Mouse (Mus musculus) natural killer cell, adult 2 months (primary cell): ENCODE results near the gene Tmem252.
A peak's percentile ranks its signal among the peaks of the same experiment; 100 is the strongest.
"Not testable (repeated sequence)": the region's sequence is repeated elsewhere in the genome, so short reads cannot be mapped to it uniquely, and the experiment has no call there.

Experiments
- DNase-seq, 2 experiments: peaks; one replicate each; pipeline ENCODE4 v3.0.0; 2022; ENCODE audit warnings: low spot score in 2 of 2

Tmem252 gene

GRCm38 (mm10) chr19:24677242-24677984, 3.6 kb downstream of the Tmem252 start:
- DNase-seq: no peak

DNA sequence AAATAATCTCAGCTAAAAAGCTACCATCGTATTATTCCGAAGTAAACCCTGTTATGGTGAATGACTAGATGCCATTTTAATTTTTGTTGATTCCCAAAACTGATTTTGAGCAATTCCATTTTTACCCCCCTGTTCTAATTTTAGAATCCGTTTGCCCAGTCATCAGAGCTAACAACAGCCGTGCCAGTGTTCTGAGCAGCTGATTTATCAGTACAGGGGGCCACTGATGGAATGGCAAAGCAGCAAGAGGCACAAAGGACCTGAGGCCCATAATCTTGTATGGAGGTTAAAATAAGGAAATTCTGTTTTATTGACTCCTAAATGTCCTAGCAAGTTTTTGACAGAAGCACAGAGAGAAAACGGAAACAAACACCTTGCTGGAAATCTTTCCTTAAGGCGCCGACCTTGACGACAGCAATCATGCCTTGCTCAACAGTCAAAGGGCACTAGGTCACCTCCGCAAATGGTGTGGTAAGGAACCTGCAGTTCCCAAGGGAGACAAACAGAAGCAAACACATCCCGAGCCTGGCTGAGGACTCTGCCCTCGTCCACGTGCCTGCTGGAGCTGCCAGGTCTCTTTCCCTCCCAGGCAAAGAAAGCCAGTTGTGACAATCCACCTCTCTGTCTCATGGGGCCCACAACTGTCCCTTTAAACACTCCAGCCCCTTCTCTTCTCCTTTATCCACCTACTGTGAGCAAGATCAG, 9.4 kb downstream of the Tmem252 start:
- no peak for DNase-seq

GRCm38 (mm10) chr19:24686411-24686810, 12.6 kb downstream of the Tmem252 start:
- no peak for DNase-seq

DNA sequence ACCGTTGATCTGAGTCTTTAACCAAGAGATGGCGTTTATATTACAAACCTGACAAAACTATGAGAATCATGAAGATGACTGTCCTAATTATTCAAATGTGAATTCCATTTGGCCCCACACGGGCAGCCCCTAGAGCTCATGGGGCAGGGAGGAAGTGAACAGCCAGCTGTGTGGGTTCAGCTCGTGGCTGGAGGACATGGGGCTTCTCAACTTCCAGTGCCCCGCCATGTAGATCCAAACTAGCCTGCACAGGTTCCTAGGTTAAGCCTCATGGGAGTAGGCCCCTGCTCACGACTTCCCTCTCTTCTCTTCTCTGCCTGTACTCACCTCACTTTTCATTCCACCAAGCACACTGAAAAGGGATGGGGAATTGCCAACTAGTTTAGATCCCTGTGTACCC, 14.5 kb downstream of the Tmem252 start:
- no peak for DNase-seq

- no peak for DNase-seq
These were observed 15.7 kb downstream of the Tmem252 start for GRCm38 (mm10) chr19:24689531-24689930.

- no peak for DNase-seq
These were observed 18.9 kb downstream of the Tmem252 start for GRCm38 (mm10) chr19:24692691-24693090.

- no peak for DNase-seq
These were observed 24.1 kb downstream of the Tmem252 start for GRCm38 (mm10) chr19:24697946-24698345.

GRCm38 (mm10) chr19:24698651-24699050, 24.8 kb downstream of the Tmem252 start:
- no peak for DNase-seq

- no peak for DNase-seq
These were observed 25.4 kb downstream of the Tmem252 start for GRCm38 (mm10) chr19:24699196-24699595.

GRCm38 (mm10) chr19:24699910-24700309, 26.1 kb downstream of the Tmem252 start:
- peak in 1 of 2 experiments; percentile 20 for DNase-seq

- no peak for DNase-seq
These were observed 26.9 kb downstream of the Tmem252 start for GRCm38 (mm10) chr19:24700664-24701063.

GRCm38 (mm10) chr19:24701716-24702115, 27.9 kb downstream of the Tmem252 start:
- DNase-seq: peak in 1 of 2 experiments; percentile 3

DNA sequence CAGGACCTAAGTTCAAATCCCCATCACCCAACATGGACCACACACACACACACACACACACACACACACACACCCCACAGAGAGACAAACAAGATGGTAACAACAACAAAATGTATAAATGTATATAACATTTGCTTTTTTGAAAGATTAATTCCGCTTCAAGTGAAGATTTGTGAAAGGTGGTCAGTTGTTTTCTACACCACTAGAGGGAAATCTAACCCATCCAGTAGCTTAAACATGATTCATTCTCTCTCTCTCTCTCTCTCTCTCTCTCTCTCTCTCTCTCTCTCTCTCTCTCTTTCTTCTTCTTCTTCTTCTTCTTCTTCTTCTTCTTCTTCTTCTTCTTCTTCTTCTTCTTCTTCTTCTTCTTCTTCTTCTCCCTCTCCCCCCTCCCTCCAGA, 29.4 kb downstream of the Tmem252 start:
- DNase-seq: not testable (repeated sequence)

DNA sequence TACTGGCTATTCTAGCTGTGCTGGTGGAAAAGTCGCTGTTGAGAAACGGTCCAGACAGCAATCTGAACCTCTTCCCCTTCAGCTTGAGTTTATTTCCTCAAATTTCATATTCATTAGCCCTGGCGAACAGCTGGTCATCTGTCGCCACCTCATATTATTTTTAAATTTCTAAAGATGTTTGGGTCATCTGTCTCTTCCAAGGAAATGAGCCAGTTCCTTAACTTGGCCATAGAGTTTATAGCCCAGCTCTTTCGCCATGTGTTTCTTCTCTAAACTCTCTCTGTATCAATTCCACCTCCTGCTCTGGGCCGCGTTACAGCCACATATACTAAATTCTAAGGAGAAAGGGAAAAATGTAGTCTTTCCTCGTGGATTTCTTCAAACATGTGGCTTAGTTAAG, 29.9 kb downstream of the Tmem252 start:
- no peak for DNase-seq

- no peak for DNase-seq
These were observed 30.5 kb downstream of the Tmem252 start for GRCm38 (mm10) chr19:24704326-24704725.

DNA sequence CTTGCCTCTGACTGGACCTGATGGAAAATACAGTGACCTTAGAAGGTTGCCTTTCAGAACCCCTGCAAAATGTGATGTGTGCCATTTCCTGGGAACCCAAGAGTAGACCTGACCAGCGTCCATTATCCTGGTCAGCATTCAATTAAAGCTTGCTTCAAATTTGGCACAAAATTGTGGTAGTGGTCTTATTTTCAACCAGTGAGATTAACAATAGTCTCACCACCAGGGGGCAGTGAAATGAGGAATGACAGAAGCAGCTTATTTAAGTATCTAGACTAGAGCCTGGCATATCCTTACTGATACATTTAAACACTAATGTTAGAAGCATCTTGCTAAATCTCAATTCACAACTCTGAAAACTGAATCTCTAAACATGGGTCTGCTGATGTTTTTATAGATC, 31.6 kb downstream of the Tmem252 start:
- DNase-seq: peak in 1 of 2 experiments; percentile 13

GRCm38 (mm10) chr19:24707071-24707906, 33.5 kb downstream of the Tmem252 start:
- no peak for DNase-seq

GRCm38 (mm10) chr19:24708032-24708431, 34.2 kb downstream of the Tmem252 start:
- DNase-seq: no peak

DNA sequence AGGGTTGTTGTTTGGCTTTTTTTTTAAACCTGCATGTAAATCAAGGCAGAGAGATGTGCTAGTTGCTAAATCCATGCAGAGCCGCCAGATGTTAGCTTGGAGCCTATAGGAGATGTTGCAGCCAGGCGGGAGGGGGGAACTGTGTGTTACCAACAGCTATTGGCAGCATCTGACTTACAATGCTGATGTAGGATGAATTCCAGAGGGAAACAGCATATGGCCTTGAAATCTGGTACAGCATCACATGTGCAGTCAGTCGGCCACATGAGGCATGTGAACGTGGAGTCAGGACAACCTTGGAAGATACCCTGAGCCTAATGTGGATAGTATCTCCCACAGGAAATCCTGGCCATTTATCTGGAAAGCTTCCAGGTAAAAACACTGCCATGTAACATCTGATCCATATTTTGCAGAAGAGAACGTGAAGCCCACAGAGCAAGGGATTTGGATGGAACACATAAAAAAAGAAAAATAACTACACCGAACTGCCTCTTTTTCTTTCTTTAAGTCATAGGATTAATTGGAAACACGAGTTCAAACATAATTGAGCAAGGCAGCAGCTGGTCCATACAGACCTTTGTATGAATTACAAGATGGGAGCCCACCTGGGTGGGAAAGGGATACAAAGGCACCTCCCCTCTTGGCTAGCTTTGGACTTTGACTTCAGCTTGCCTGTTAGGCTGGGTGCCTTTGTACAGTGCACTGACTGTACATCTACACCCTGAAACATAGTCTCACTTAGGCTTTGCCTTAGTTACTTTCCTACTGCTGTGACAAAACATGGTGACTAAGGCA, 42.7 kb downstream of the Tmem252 start:
- no peak for DNase-seq

DNA sequence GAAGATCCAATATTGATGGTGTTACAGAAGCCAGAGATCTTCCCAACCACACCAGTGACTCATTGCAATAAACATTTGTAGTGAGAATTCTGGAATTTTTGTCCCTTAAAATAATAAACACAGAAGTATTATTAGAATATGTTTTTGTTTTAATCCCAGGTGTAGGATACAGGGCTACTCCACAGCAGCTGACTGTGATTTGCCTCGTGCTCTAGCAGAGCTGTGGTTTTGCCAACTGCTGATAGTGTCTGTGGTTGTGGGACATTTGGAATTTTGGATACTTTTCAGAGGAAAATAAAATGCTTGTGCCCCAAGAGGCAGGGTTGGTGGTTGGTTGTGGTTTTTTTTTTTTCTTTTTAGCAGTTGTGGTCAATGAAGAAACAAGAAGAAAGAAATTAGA, 44.2 kb downstream of the Tmem252 start:
- no peak for DNase-seq

- DNase-seq: no peak
These were observed 45.7 kb downstream of the Tmem252 start for GRCm38 (mm10) chr19:24719504-24719903.

DNA sequence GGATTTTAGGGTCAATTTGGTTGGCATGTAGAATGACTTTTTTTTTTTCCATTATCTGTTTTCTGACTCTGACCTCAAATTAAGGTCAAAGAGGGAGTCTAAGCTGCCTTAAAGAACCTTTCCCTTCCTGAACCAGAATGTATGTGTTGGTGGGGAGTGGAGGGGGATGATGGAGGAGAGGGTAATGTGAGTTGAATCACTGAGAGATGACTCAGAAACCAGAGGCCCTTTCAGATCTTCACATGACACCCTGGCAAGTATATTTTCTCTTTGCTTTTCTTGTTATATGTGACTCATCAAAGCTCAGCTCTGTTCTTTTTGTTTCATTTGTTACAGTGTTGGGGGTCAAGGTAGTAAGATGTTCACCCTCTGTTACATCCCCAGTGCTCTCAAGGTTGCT, 46.6 kb downstream of the Tmem252 start:
- no peak for DNase-seq
